Mouse (Mus musculus) embryonic facial prominence, embryonic 14.5 days (tissue): ENCODE measurements around the gene Nbl1. TPM values are rescaled to one million over a fixed set of nuclear protein-coding genes. Genes with fewer than 3 reads are reported as not detected.

ENCODE experiments used
- ATAC-seq: fragments of 200-750 bp; cut with Nextera tagmentation; 2 replicates; pipeline ENCODE4 v1.8.0; 2017; ENCODE audit warnings: low read depth, moderate number of reproducible peaks, moderate TSS enrichment
- DNase-seq: peaks from one replicate; pipeline ENCODE4 v3.0.0-alpha.2; 2015; ENCODE audit warnings: low spot score
- H3K27ac ChIP-seq: fragments of 300-500 bp; sonication (generic); replicated peaks from 2 replicates; pipeline ENCODE4 v1.5.1; 2014; ENCODE audit warnings: low read depth, mild to moderate bottlenecking, low read length, moderate library complexity
- H3K27me3 ChIP-seq: fragments of 300-500 bp; sonication (generic); replicated peaks from 2 replicates; pipeline ENCODE4 v1.6.1; 2014; ENCODE audit warnings: low read length; ENCODE audit not compliant: control insufficient read depth, insufficient read depth
- H3K36me3 ChIP-seq: fragments of 300-500 bp; sonication (generic); 2 replicates; pipeline ENCODE4 v1.6.1; 2014; ENCODE audit warnings: low read length, mixed read lengths; ENCODE audit not compliant: control insufficient read depth, insufficient read depth
- H3K4me1 ChIP-seq: fragments of 300-500 bp; sonication (generic); 2 replicates; pipeline ENCODE4 v1.6.1; 2014; ENCODE audit warnings: antibody characterized with exemption, low read length; ENCODE audit not compliant: control insufficient read depth, insufficient read depth
- H3K4me2 ChIP-seq: fragments of 300-500 bp; sonication (generic); 2 replicates; pipeline ENCODE4 v1.6.1; 2014; ENCODE audit warnings: low read depth, mild to moderate bottlenecking, low read length, moderate library complexity, mixed read lengths
- H3K4me3 ChIP-seq: fragments of 300-500 bp; sonication (generic); 2 replicates; pipeline ENCODE4 v1.5.1; 2014; ENCODE audit warnings: low read depth, mild to moderate bottlenecking, low read length
- H3K9ac ChIP-seq: fragments of 300-500 bp; sonication (generic); 2 replicates; pipeline ENCODE4 v1.6.1; 2014; ENCODE audit warnings: low read depth, mild to moderate bottlenecking, low read length, moderate library complexity, mixed read lengths
- H3K9me3 ChIP-seq: fragments of 300-500 bp; sonication (generic); 2 replicates; pipeline ENCODE4 v1.6.1; 2016; ENCODE audit warnings: low read length; ENCODE audit not compliant: control insufficient read depth
- WGBS: fragments of 180-500 bp; shearing (Covaris S2); extraction: QIAGEN DNeasy Blood & Tissue Kit; methylation state at CpG from one replicate; pipeline ENCODE4 v1.1.7; 2014; 5-methylcytosine and 5-hydroxymethylcytosine counted together
- polyA plus RNA-seq: library from polyadenylated mRNA; unstranded; fragments of >200 nt; fragmentation: Nextera tagmentation; extraction: Ambion mirVana; gene quantifications from 2 replicates; pipeline ENCODE4 v1.2.1, GENCODE M21; 2014

Gene Nbl1
- polyA plus RNA-seq, 1 experiment from 2014 or later, result 124 TPM

- H3K9ac ChIP-seq, result no peak overlapping the region
- 0 out of 2 replicates have a peak, but pooled peaks cover 4% of the 10 kb centered on the region for H3K9me3 ChIP-seq
- WGBS, result 50% methylated on average over 17 of the region's 17 CpGs
- no peak overlapping the region for H3K4me3 ChIP-seq
- H3K27me3 ChIP-seq, result no peaks in the 10 kb centered on the region
- peak; percentile 40 for DNase-seq
- H3K27ac ChIP-seq, result no peak overlapping the region
- ATAC-seq, result no peak
- H3K4me1 ChIP-seq, result peaks cover 6% of the 10 kb centered on the region
- no peak overlapping the region for H3K4me2 ChIP-seq
- H3K36me3 ChIP-seq, result no peaks in the 10 kb centered on the region
These were observed 54.8 kb downstream of the Nbl1 start for GRCm38 (mm10) chr4:139037795-139038607.

- H3K4me2 ChIP-seq, result no peak overlapping the region
- no peaks in the 10 kb centered on the region for H3K36me3 ChIP-seq
- no peak overlapping the region for H3K4me3 ChIP-seq
- no peak overlapping the region for H3K9ac ChIP-seq
- H3K4me1 ChIP-seq, result peaks cover 6% of the 10 kb centered on the region
- WGBS, result 82% methylated on average over 3 of the region's 3 CpGs
- H3K9me3 ChIP-seq, result 0 out of 2 replicates have a peak, but pooled peaks cover 4% of the 10 kb centered on the region
- H3K27ac ChIP-seq, result no peak overlapping the region
- ATAC-seq (no peak), DNase-seq (no peak)
- no peaks in the 10 kb centered on the region for H3K27me3 ChIP-seq
These were observed 57.0 kb downstream of the Nbl1 start for GRCm38 (mm10) chr4:139035799-139036198.

- Histone ChIP-seq H3K4me2 (no peak overlapping the region), H3K4me3 (no peak overlapping the region), H3K9ac (no peak overlapping the region), H3K9me3 (0 out of 2 replicates have a peak, but pooled peaks cover 4% of the 10 kb centered on the region), H3K36me3 (no peaks in the 10 kb centered on the region), H3K4me1 (peaks cover 6% of the 10 kb centered on the region), H3K27me3 (no peaks in the 10 kb centered on the region), H3K27ac (no peak overlapping the region)
- no peak for DNase-seq
- WGBS, result 94% methylated on average over 3 of the region's 3 CpGs
- no peak for ATAC-seq
These were observed 57.9 kb downstream of the Nbl1 start for GRCm38 (mm10) chr4:139034942-139035341.

- Histone ChIP-seq H3K9me3 (0 out of 2 replicates have a peak, but pooled peaks cover 4% of the 10 kb centered on the region), H3K9ac (no peak overlapping the region), H3K4me3 (no peak overlapping the region), H3K36me3 (no peaks in the 10 kb centered on the region), H3K4me2 (no peak overlapping the region), H3K4me1 (peaks cover 6% of the 10 kb centered on the region), H3K27me3 (no peaks in the 10 kb centered on the region), H3K27ac (no peak overlapping the region)
- DNase-seq, result no peak
- no peak for ATAC-seq
- 50% methylated on average over 4 of the region's 4 CpGs for WGBS
These were observed 58.3 kb downstream of the Nbl1 start for GRCm38 (mm10) chr4:139034540-139034939.

- Histone ChIP-seq H3K4me3 (no peak overlapping the region), H3K27me3 (no peaks in the 10 kb centered on the region), H3K9me3 (0 out of 2 replicates have a peak, but pooled peaks cover 4% of the 10 kb centered on the region), H3K9ac (no peak overlapping the region), H3K4me1 (peaks cover 6% of the 10 kb centered on the region), H3K4me2 (no peak overlapping the region), H3K36me3 (no peaks in the 10 kb centered on the region), H3K27ac (no peak overlapping the region)
- no peak for ATAC-seq
- WGBS, result 80% methylated on average over 6 of the region's 8 CpGs
- DNase-seq, result no peak
These were observed 58.8 kb downstream of the Nbl1 start for GRCm38 (mm10) chr4:139034010-139034367.

- no peak for DNase-seq
- Histone ChIP-seq H3K4me3 (no peak overlapping the region), H3K27me3 (no peaks in the 10 kb centered on the region), H3K9ac (no peak overlapping the region), H3K36me3 (no peaks in the 10 kb centered on the region), H3K4me1 (peaks cover 6% of the 10 kb centered on the region), H3K9me3 (0 out of 2 replicates have a peak, but pooled peaks cover 4% of the 10 kb centered on the region), H3K4me2 (no peak overlapping the region), H3K27ac (no peak overlapping the region)
- ATAC-seq, result no peak
- 84% methylated on average over 11 of the region's 11 CpGs for WGBS
These were observed 59.4 kb downstream of the Nbl1 start for GRCm38 (mm10) chr4:139033263-139034009.

GRCm38 (mm10) chr4:139032521-139032920 lies 60.3 kb downstream of the Nbl1 start:
- ATAC-seq, result no peak; the same call in 1 of the 2 replicates
- H3K27me3 ChIP-seq, result no peaks in the 10 kb centered on the region
- H3K36me3 ChIP-seq, result no peaks in the 10 kb centered on the region
- H3K9me3 ChIP-seq, result 0 out of 2 replicates have a peak, but pooled peaks cover 4% of the 10 kb centered on the region
- WGBS, result 63% methylated on average over 12 of the region's 12 CpGs
- H3K27ac ChIP-seq, result no peak overlapping the region
- H3K4me2 ChIP-seq, result no peak overlapping the region
- H3K4me3 ChIP-seq, result no peak overlapping the region
- DNase-seq, result no peak
- H3K9ac ChIP-seq, result no peak overlapping the region
- H3K4me1 ChIP-seq, result peaks cover 1% of the 10 kb centered on the region
